Mouse (Mus musculus) urinary bladder, postnatal 0 days (tissue): ENCODE measurements around the gene Nisch. TPM values are rescaled to one million over a fixed set of nuclear protein-coding genes. Genes with fewer than 3 reads are reported as not detected.

Source experiments
- polyA plus RNA-seq: library from polyadenylated mRNA; unstranded; fragments of >200 nt; fragmentation: Nextera tagmentation; extraction: Ambion mirVana; gene quantifications from 2 replicates; pipeline ENCODE4 v1.2.1, GENCODE M21; 2015

Gene Nisch
- polyA plus RNA-seq: 175 TPM in 2 replicates

DNA sequence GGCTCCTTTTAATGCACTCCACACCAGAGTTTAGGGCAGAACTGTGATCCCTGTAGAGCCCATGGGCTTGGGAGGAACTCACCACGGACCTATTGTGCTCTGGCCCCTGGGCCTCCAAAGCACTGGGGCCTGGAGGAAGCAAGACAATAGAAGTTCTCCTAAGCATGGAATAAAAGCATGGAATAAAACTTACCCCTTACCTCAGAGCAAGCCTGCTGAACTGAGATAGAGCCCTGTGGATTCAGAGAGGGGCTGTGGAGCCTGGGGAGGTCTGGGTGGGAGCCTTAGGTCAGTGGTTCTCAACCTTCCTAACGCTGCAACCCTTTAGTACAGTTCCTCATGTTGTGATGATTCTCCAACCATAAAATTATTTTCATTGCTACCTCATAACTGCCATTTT, at the start of gene Nisch:
Nisch (minus strand) TSS at position 101 of the 400 bp plus-strand sequence.

DNA sequence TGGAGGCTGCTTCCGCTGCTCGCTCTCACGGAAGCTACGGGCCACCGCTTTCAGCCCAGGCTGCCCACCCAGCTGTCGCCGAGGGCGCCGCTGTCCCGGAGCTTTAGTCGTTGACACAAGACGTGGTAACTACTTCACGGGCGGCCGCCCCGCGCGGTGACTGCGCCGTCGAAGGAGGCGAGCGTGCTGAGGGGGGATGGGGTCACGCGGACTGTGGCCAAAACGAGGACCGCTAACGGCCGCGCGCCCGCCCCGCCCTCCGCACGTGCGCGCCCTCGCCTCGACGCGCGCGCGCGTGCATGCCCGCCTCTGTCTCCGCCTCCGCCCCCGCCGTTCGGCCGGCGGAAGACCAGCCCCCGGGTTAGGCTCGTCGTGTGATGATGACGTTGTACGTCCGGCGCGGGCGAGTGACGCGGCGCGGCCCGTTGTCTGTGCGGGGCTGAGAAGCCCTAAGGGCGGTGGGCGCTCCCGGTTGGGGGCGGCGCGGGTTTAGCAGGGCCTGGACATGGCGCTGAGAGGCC, 34.4 kb upstream of the Nisch start, which contains the start of the genes Phf7 and Bap1:
Phf7 (minus strand) TSS at position 234 of the 521 bp plus-strand sequence.
Bap1 (plus strand) TSS at position 367 of the 521 bp plus-strand sequence.

DNA sequence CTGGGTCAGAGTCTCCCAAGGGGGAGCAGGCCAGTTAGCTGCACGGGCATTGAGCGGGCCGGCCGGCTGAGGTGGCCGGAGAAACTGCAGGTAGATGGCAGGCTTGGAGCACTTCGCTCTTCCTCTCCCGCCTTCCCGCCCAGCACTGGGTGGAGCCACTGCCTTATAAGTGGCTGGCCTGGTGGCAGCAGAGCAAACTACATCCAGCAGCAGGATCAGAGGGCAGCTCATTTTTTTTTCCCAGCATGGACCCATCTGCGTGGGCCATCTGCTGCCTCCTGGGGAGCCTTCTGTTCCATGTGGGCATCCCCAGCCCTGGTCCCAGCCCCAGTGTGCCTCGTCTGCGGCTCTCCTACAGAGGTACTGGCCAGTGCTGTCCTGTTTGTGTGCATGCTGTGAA, 920 bp upstream of the Nisch start, which contains the start of gene Sema3g:
Sema3g (plus strand) TSS at position 195 of the 400 bp plus-strand sequence.

DNA sequence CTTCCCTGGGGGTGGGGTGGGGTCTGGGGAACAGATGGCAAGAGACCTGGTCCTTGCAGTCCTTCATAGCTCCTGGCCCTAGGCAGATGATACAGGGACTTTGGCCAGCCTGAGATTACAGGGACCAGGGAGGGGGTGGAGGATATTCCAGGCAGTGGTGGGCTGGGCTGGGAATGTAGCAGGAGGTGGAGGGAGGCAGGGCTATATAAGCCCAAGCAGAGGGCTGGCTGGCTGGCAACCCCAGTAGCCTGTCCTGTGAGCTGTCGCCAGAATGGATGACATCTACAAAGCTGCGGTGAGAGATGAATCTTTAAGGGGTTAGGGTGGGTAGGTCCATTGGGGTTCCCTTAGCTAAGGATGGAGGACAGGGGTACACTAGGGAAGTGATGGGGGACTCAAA, 8.7 kb downstream of the Nisch start, which contains the start of gene Tnnc1:
Tnnc1 (plus strand) TSS at position 229 of the 400 bp plus-strand sequence.

DNA sequence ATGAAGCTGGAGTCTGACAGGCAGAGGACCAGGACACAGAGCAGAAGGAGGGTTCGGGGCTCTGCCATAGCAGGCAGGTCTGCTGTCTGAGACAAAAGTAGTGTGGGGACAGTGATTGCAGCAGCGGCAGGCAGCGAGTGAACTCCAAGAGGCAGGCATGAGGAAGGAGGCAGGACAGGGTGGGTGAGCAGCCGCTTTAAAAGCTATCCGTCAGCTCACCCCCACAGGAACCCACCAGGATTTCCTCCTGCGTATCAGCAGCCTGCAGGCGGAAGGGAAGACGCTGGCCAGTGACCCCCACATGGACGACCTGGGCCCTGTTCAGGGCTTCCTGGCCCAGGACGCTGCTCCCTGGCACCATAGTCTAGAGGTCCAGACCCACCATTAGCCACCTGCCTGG, 48.3 kb downstream of the Nisch start, which contains the start of gene Stab1:
Stab1 (minus strand) TSS at position 217 of the 400 bp plus-strand sequence.

DNA sequence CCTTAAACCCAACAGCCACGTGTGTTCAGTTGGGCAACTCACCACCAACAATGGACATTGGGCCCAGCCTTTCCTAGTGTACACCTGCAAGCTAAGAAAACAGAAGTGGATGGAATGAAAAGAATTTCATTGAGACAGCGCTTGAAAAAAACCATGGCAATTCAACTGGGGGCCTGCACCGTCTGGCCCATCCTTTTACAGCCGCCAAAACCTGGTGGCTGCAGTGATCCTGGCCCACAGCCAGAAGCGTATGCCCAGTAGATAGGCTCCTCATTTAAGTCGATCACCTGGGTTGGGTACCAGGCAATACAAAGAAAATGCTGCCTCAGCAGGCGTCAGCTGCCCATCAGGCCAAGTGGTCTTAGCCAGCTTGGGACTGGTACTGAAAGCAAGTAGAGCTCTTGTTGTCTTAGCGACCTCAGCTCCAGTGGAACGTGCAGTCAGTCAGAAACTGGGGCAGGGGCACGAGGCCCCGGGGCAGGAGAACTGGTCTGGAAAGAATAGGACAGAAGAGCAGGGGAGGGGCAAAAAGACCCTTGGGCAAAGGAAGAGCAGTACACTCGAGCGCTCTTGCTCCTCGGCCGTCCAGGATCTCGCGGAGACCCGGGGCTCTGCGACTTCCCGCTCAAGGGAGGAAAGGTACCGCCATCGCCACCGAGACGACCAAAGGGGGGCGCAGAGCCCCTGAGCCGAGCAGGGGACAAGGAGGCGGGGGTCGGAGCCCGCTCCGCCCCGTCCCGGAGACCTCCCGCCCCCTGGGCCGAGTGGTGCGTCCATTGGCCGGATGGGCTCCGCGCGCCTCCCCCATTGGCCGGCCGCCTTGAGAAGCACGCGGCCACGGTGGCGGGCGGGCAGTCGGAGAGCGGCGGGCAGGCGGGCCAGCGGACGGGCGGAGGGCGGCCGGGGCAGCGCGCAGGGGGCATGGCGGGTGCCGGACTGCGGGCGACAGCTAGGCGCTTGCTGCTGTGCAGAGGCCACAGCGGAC, 86.2 kb downstream of the Nisch start, which contains the start of gene Nt5dc2:
Nt5dc2 (plus strand) TSS at position 818 of the 985 bp plus-strand sequence.

DNA sequence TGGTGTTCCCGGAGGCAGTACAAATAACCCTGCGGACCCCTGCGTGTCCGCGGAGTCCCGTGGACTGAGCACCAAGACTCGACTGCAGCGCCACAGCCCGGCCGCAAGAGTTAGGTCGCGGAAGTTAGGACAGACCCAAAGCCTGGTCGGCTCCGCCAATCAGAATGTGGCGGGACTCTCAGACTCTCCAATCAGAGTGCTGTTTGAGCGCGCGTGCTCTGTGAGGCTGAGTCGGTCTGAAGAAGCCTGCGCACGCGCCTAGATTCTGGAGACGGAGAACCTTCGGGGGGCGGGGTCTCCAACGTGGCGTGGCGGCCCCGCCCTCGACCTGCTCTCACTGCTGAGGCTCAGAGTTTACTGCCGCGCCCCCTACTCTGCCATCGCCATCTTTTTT, 87.9 kb downstream of the Nisch start, which contains the start of gene Smim4:
Smim4 (minus strand) TSS at position 131 of the 394 bp plus-strand sequence.

Other genes with a start within 250 kb of the Nisch start
- gene Glt8d1, start 215.5 kb downstream of the Nisch start, polyA plus RNA-seq: 40.3 and 49.5 TPM in 2 replicates
- gene Spcs1, start 215.3 kb downstream of the Nisch start, polyA plus RNA-seq: 525 and 564 TPM in 2 replicates
- gene Pbrm1, start 197.8 kb downstream of the Nisch start, polyA plus RNA-seq: 67.0 and 78.1 TPM in 2 replicates
- gene Gnl3, start 197.8 kb downstream of the Nisch start, polyA plus RNA-seq: 63.5 and 68.1 TPM in 2 replicates
- 56.9 and 62.9 TPM in 2 replicates for gene Smim4, start 88.0 kb downstream of the Nisch start, polyA plus RNA-seq
- 51.1 and 53.6 TPM in 2 replicates for gene Nt5dc2, start 85.9 kb downstream of the Nisch start, polyA plus RNA-seq
- gene Stab1, start 48.3 kb downstream of the Nisch start, polyA plus RNA-seq: 29.5 and 44.3 TPM in 2 replicates
- 15.4 and 16.1 TPM in 2 replicates for gene Tnnc1, start 8.6 kb downstream of the Nisch start, polyA plus RNA-seq
- gene Sema3g, start 914 bp upstream of the Nisch start, polyA plus RNA-seq: 0.46 and 0.54 TPM in 2 replicates
- gene Phf7, start 34.4 kb upstream of the Nisch start, polyA plus RNA-seq: 12.6 and 13.1 TPM in 2 replicates
- gene Bap1, start 34.5 kb upstream of the Nisch start, polyA plus RNA-seq: 29.7 and 30.1 TPM in 2 replicates
- gene Dnah1, start 107.0 kb upstream of the Nisch start, polyA plus RNA-seq: 1.5 and 1.7 TPM in 2 replicates
- gene Capn7, start 119.7 kb upstream of the Nisch start, polyA plus RNA-seq: 25.9 and 26.1 TPM in 2 replicates
- gene Sh3bp5, start 219.1 kb upstream of the Nisch start, polyA plus RNA-seq: 38.0 and 40.1 TPM in 2 replicates